ENCODE assay signal across 22 mouse cellular contexts in the genomic region with DNA sequence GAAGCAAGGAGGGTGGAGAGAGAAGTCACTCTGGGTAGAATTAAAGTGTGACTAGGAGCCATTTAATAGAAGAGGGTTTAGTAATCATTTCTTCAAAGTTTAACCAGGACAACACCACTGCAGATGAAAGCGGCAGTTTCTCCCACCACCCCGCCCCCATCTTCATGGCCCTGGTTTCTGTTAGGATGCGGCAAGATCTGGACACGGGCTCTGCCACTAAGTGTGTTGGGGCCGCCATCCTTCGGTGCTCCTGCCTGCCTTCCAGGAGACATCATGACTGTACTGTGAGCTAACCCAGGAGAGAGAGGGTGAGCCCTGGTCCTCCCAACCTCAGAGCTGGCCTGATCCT. TPM values are rescaled to one million over a fixed set of nuclear protein-coding genes. Genes with fewer than 3 reads are reported as not detected.
A peak's percentile ranks its signal among the peaks of the same experiment; 100 is the strongest.
DNase-seq lines count a peak whose midpoint lies in the region; ATAC-seq and TF ChIP-seq lines count a peak whose summit lies in the region.
"Had no signal": no experiment of that assay in that cellular context is flagged by ENCODE, and none has a peak within 500 bp of the region (broad histone marks: within the 10 kb centered on the region; RNA-seq: fewer than 3 reads in every experiment).

No protein-coding gene starts in this region.

- DNase-seq in forebrain, embryonic 10.5 days (ENCODE audit: extremely low spot score, low spot score): no peak
- peak; percentile 6 to 14 for DNase-seq in cerebellum, postnatal 36 days
- peak; percentile 55 for DNase-seq in kidney, adult 11 months
- no peak for DNase-seq in kidney, postnatal 0 days (ENCODE audit: low spot score)
- DNase-seq in urinary bladder, adult 2 months (ENCODE audit: low spot score): no peak
- DNase-seq: adrenal gland, adult 8-10 months; embryo, embryonic 11 days; forebrain, postnatal 0 days; gastrocnemius, postnatal 36 days; heart, postnatal 10 days; lung, adult 18-20 months; thymus, postnatal 14 days had no signal

- no peak for ATAC-seq in forebrain, embryonic 16.5 days
- ATAC-seq in kidney, postnatal 0 days (replicated peaks; ENCODE audit: low FRiP score, low read depth): no peak
- ATAC-seq in hindbrain, embryonic 16.5 days: no peak

- H3K9me3 ChIP-seq in forebrain, embryonic 10.5 days: peaks cover 4% of the 10 kb centered on the region; the same call in 1 of the 2 replicates
- no peaks in the 10 kb centered on the region for H3K9me3 ChIP-seq in forebrain, embryonic 16.5 days (ENCODE audit: control insufficient read depth, low read length)
- no peaks in the 10 kb centered on the region for H3K9me3 ChIP-seq in kidney, postnatal 0 days (replicated peaks; ENCODE audit: low read length)
- no peaks in the 10 kb centered on the region for H3K9me3 ChIP-seq in hindbrain, embryonic 16.5 days (ENCODE audit: control insufficient read depth, low read length)
- H3K9me3 ChIP-seq: limb, embryonic 10.5 days had no signal

- 91% methylated on average over 6 of the region's 6 CpGs for WGBS in forebrain, embryonic 10.5 days
- WGBS in forebrain, embryonic 16.5 days: 93% methylated on average over 6 of the region's 6 CpGs
- WGBS in kidney, postnatal 0 days: 87% methylated on average over 6 of the region's 6 CpGs
- WGBS in hindbrain, embryonic 16.5 days: 92% methylated on average over 6 of the region's 6 CpGs

- H3K4me1 ChIP-seq in forebrain, embryonic 10.5 days: peaks cover 16% of the 10 kb centered on the region
- H3K4me1 ChIP-seq in forebrain, embryonic 16.5 days (replicated peaks; ENCODE audit: control insufficient read depth, insufficient read depth, low read length): no peaks in the 10 kb centered on the region; the same call in 1 of the 2 replicates
- H3K4me1 ChIP-seq in kidney, postnatal 0 days (replicated peaks; ENCODE audit: insufficient read depth, low read length): no peaks in the 10 kb centered on the region
- no peaks in the 10 kb centered on the region; the same call in 1 of the 2 replicates for H3K4me1 ChIP-seq in hindbrain, embryonic 16.5 days (ENCODE audit: control insufficient read depth, insufficient read depth, low read depth, low read length)
- H3K4me1 ChIP-seq: limb, embryonic 10.5 days had no signal

- H3K9ac ChIP-seq in forebrain, embryonic 16.5 days (replicated peaks; ENCODE audit: low read depth, low read length): no peak overlapping the region
- no peak overlapping the region; the same call in 1 of the 2 replicates for H3K9ac ChIP-seq in kidney, postnatal 0 days (ENCODE audit: low read depth, low read length)
- no peak overlapping the region for H3K9ac ChIP-seq in hindbrain, embryonic 16.5 days (ENCODE audit: low read depth, low read length)
- H3K9ac ChIP-seq: forebrain, postnatal 0 days had no signal

- no peaks in the 10 kb centered on the region for H3K36me3 ChIP-seq in forebrain, embryonic 10.5 days (replicated peaks)
- H3K36me3 ChIP-seq in forebrain, embryonic 16.5 days (ENCODE audit: control insufficient read depth, insufficient read depth): no peaks in the 10 kb centered on the region
- H3K36me3 ChIP-seq in kidney, postnatal 0 days (ENCODE audit: insufficient read depth, low read length): no peaks in the 10 kb centered on the region
- no peaks in the 10 kb centered on the region for H3K36me3 ChIP-seq in hindbrain, embryonic 16.5 days (ENCODE audit: control insufficient read depth, insufficient read depth, low read length)
- H3K36me3 ChIP-seq: limb, embryonic 10.5 days; midbrain, embryonic 10.5 days had no signal

- H3K27ac ChIP-seq in forebrain, embryonic 10.5 days: 0 out of 2 replicates have a peak overlapping the region, but pooled peaks have one; percentile 17
- H3K27ac ChIP-seq in forebrain, embryonic 16.5 days (ENCODE audit: low read length): no peak overlapping the region
- H3K27ac ChIP-seq in kidney, postnatal 0 days: peak overlapping the region; percentile 78
- no peak overlapping the region for H3K27ac ChIP-seq in hindbrain, embryonic 16.5 days (ENCODE audit: low read depth, low read length)
- H3K27ac ChIP-seq: limb, embryonic 10.5 days; midbrain, embryonic 10.5 days; stomach, postnatal 0 days had no signal

- no peak for TF ChIP-seq CTCF in kidney, postnatal 0 days (IDR thresholded peaks at IDR 0.05; ENCODE audit: low read depth)

- H3K4me3 ChIP-seq in forebrain, embryonic 10.5 days: no peak overlapping the region
- no peak overlapping the region for H3K4me3 ChIP-seq in forebrain, embryonic 16.5 days (replicated peaks; ENCODE audit: low read length)
- no peak overlapping the region for H3K4me3 ChIP-seq in kidney, postnatal 0 days (replicated peaks; ENCODE audit: low read depth, low read length)
- H3K4me3 ChIP-seq in hindbrain, embryonic 16.5 days (ENCODE audit: low read length): no peak overlapping the region
- H3K4me3 ChIP-seq: limb, embryonic 10.5 days; midbrain, embryonic 10.5 days had no signal

- H3K27me3 ChIP-seq in forebrain, embryonic 10.5 days (ENCODE audit: poor library complexity, severe bottlenecking): no peaks in the 10 kb centered on the region
- H3K27me3 ChIP-seq in forebrain, embryonic 16.5 days (replicated peaks; ENCODE audit: control insufficient read depth, insufficient read depth, low read length): no peaks in the 10 kb centered on the region
- H3K27me3 ChIP-seq in kidney, postnatal 0 days (ENCODE audit: insufficient read depth, low read length): no peaks in the 10 kb centered on the region
- H3K27me3 ChIP-seq in hindbrain, embryonic 16.5 days (replicated peaks; ENCODE audit: control insufficient read depth, insufficient read depth, low read length): no peaks in the 10 kb centered on the region

- H3K4me2 ChIP-seq in forebrain, embryonic 16.5 days (ENCODE audit: low read length): no peak overlapping the region
- H3K4me2 ChIP-seq in kidney, postnatal 0 days (ENCODE audit: low read length): no peak overlapping the region
- H3K4me2 ChIP-seq in hindbrain, embryonic 16.5 days (ENCODE audit: low read length): no peak overlapping the region
- H3K4me2 ChIP-seq: heart, embryonic 11.5 days had no signal

RNA-seq across cellular contexts. Expression of a gene that starts 0.2 kb away (rescaled TPM):
- not detected in 2 replicates for polyA plus RNA-seq in forebrain, embryonic 10.5 days (2016; fragmentation: Nextera tagmentation; extraction: Ambion mirVana)
- polyA plus RNA-seq in forebrain, embryonic 16.5 days (2015; fragmentation: Nextera tagmentation; extraction: Ambion mirVana): not detected in 2 replicates
- 21.8 and 31.4 TPM in 2 replicates for polyA plus RNA-seq in kidney, postnatal 0 days (2015; fragmentation: Nextera tagmentation; extraction: Ambion mirVana)
- not detected in 2 replicates for polyA plus RNA-seq in urinary bladder, adult 2 months (2012; rRNA removed)
- polyA plus RNA-seq in hindbrain, embryonic 16.5 days (2015; fragmentation: Nextera tagmentation; extraction: Ambion mirVana): 0.14 TPM in 1 of 2 replicates, not detected in the other
- polyA plus RNA-seq: embryonic facial prominence, embryonic 14.5 days; heart, embryonic 11.5 days; hindbrain, embryonic 11.5 days; intestine, embryonic 14.5 days; limb, embryonic 10.5 days; liver, adult 2 months; midbrain, embryonic 10.5 days; stomach, postnatal 0 days had no signal

Comparison
In these comparisons a context has a peak if more than half of its experiments do, and no peak if none do; other contexts are left out.
1. DNase-seq: peak in cerebellum, postnatal 36 days (2 of 2) and kidney, adult 11 months (single experiment); none in forebrain, embryonic 10.5 days (single experiment), kidney, postnatal 0 days (single experiment) and urinary bladder, adult 2 months (single experiment).
2. H3K27ac ChIP-seq: peak in forebrain, embryonic 10.5 days (single experiment) and kidney, postnatal 0 days (single experiment); none in forebrain, embryonic 16.5 days (single experiment) and hindbrain, embryonic 16.5 days (single experiment).
3. RNA of a gene that starts 0.2 kb away (polyA plus RNA-seq): 21.8 to 31.4 TPM in kidney, postnatal 0 days; 0.14 TPM in hindbrain, embryonic 16.5 days, not detected in forebrain, embryonic 10.5 days, not detected in forebrain, embryonic 16.5 days and not detected in urinary bladder, adult 2 months; every median in the first group is over 10 times any median in the second.